Mouse (Mus musculus) c-Kit-negative CD71-positive TER-119-positive erythroid progenitor cells, embryonic 14.5 days (primary cell): ENCODE data around the gene Kalrn.

ENCODE experiments used
- DNase-seq: peaks from one replicate; pipeline ENCODE4 v3.0.0-alpha.2; 2013; ENCODE audit warnings: low read depth, low spot score

The Kalrn gene

GRCm38 (mm10) chr16:34262731-34263460 lies 310.4 kb downstream of the Kalrn start:
- DNase-seq = no peak

GRCm38 (mm10) chr16:34260971-34261924 lies 312.1 kb downstream of the Kalrn start:
- DNase-seq = no peak

GRCm38 (mm10) chr16:34254646-34255022 lies 318.7 kb downstream of the Kalrn start:
- DNase-seq = no peak

- DNase-seq = no peak
Measured at GRCm38 (mm10) chr16:34254002-34254645, 319.2 kb downstream of the Kalrn start.

GRCm38 (mm10) chr16:34252670-34253069 lies 320.7 kb downstream of the Kalrn start:
- no peak for DNase-seq

GRCm38 (mm10) chr16:34248256-34248655 lies 325.1 kb downstream of the Kalrn start:
- DNase-seq = no peak

- DNase-seq = no peak
Measured at GRCm38 (mm10) chr16:34241936-34242729, 331.2 kb downstream of the Kalrn start.

GRCm38 (mm10) chr16:34239618-34240017 lies 333.7 kb downstream of the Kalrn start:
- DNase-seq = no peak

GRCm38 (mm10) chr16:34236898-34237611 lies 336.3 kb downstream of the Kalrn start:
- DNase-seq = no peak

- no peak for DNase-seq
Measured at GRCm38 (mm10) chr16:34235086-34235485, 338.2 kb downstream of the Kalrn start.

GRCm38 (mm10) chr16:34231952-34232351 lies 341.4 kb downstream of the Kalrn start:
- DNase-seq = no peak

- no peak for DNase-seq
Measured at GRCm38 (mm10) chr16:34231146-34231545, 342.2 kb downstream of the Kalrn start.

GRCm38 (mm10) chr16:34229350-34229749 lies 344.0 kb downstream of the Kalrn start:
- no peak for DNase-seq

- DNase-seq = no peak
Measured at GRCm38 (mm10) chr16:34228661-34229060, 344.7 kb downstream of the Kalrn start.

GRCm38 (mm10) chr16:34212160-34212559 lies 361.2 kb downstream of the Kalrn start:
- no peak for DNase-seq

- no peak for DNase-seq
Measured at GRCm38 (mm10) chr16:34211243-34211642, 362.1 kb downstream of the Kalrn start.

- no peak for DNase-seq
Measured at GRCm38 (mm10) chr16:34208748-34209147, 364.6 kb downstream of the Kalrn start.

GRCm38 (mm10) chr16:34207972-34208371 lies 365.4 kb downstream of the Kalrn start:
- DNase-seq = no peak

- DNase-seq = no peak
Measured at GRCm38 (mm10) chr16:34204527-34205139, 368.7 kb downstream of the Kalrn start.

- DNase-seq = no peak
Measured at GRCm38 (mm10) chr16:34199543-34199942, 373.8 kb downstream of the Kalrn start.
